ENCODE assay signal across 16 mouse cellular contexts in the genomic region with DNA sequence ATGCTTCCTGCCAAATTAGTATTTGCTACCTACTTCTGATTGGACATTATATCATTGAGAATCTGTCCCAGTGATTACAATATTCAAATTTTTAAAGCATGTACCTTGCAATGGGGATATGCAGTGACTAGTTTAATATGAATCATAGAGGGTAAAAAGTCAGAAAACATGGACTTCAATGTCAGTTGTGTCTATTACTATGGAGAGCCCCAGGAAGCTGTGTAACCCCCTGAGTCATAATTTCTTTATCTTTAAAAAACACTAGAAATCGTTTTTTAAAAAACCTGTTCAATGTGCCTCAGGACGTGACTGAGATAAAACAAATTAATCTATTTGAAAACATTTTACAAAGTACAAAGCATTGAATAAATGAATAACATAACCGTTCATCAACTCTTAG.
"Had no signal": no experiment of that assay in that cellular context is flagged by ENCODE, and none has a peak within 500 bp of the region (broad histone marks: within the 10 kb centered on the region; RNA-seq: fewer than 3 reads in every experiment).

No protein-coding gene starts in this region.

- H3K27ac ChIP-seq: neural tube, embryonic 13.5 days; neural tube, embryonic 15.5 days; stomach, embryonic 15.5 days; stomach, postnatal 0 days had no signal

- H3K4me3 ChIP-seq: neural tube, embryonic 13.5 days; neural tube, embryonic 15.5 days; stomach, embryonic 15.5 days had no signal

- H3K4me2 ChIP-seq: neural tube, embryonic 13.5 days; neural tube, embryonic 15.5 days; stomach, embryonic 15.5 days had no signal

- H3K36me3 ChIP-seq: neural tube, embryonic 13.5 days; neural tube, embryonic 15.5 days; stomach, embryonic 15.5 days had no signal

- H3K9me3 ChIP-seq: neural tube, embryonic 13.5 days; neural tube, embryonic 15.5 days; stomach, embryonic 15.5 days had no signal

- H3K9ac ChIP-seq: neural tube, embryonic 13.5 days; neural tube, embryonic 15.5 days; stomach, embryonic 15.5 days had no signal

- DNase-seq: retina, postnatal 1 day; right cerebral cortex, adult 18-20 months; right cerebral cortex, postnatal 14 days; right cerebral cortex, postnatal 25 days; right cerebral cortex, postnatal 4 days; spleen, adult 18-20 months; thymus, adult 18-20 months; thymus, adult 2 months; thymus, postnatal 14 days; thymus, postnatal 25 days; thymus, postnatal 36 days; thymus, postnatal 4 days had no signal

- H3K27me3 ChIP-seq: neural tube, embryonic 13.5 days; neural tube, embryonic 15.5 days; stomach, embryonic 15.5 days had no signal

- H3K4me1 ChIP-seq: neural tube, embryonic 13.5 days; neural tube, embryonic 15.5 days; stomach, embryonic 15.5 days had no signal
